Comparison of ENCODE assay signal across 1 mouse cellular context in the genomic region with DNA sequence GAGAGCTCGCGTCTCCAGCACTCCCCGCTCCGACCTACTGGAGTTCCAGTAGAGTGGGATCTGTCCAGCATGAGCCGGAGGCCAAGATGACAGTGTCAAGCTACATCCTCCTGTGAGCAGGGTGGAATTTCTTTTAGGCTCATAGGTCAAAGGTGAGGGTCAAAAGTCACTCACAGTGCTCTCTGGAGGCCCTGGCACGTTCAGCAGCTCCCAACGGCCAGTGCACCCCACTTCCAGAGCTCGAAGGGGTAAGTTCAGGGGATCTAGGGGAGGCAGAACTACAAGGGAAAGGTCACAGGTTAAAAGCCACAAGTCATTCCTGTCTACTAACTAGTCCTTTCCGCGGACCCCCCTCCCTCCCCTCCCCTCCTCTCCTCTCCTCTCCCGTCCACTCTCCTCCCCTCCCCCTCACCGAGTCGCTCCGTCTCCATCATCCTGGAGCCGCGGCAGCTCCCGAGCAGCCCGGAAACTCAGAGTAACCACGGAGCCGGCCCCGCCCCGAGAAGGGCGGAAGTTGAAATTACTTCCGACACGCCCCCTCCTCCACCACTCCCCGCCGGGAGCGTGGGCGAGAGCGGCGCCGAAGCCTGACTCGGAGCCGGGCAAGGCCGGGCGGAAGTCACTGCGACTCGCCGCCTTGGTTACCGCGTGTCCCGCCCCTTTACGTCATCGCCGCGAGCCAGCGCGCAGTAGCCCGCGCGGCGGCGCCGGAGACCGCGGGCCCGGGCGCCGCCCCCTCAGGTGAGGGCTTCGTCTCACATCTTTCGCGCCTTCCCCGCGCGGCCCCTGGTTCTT.
TF ChIP-seq lines count a peak whose summit lies in the region.

A gene (minus strand): TSS at position 489 of the 795 bp plus-strand sequence.
A gene (plus strand): TSS at position 670 of the 795 bp plus-strand sequence.

TF ChIP-seq in MEL, 35 proteins besides CTCF, POLR2A, EP300 and RAD21 (continued from another document):
- TF ChIP-seq ZC3H11A (IDR thresholded peaks at IDR 0.05; ENCODE audit: low read depth, low read length) (no peak), MAX (IDR thresholded peaks at IDR 0.05; ENCODE audit: low read length) (peak; percentile 81), TAL1 (IDR thresholded peaks at IDR 0.05; ENCODE audit: low read length) (no peak), RCOR1 (IDR thresholded peaks at IDR 0.05; ENCODE audit: low read depth, low read length) (no peak), ZKSCAN1 (IDR thresholded peaks at IDR 0.05; ENCODE audit: low read depth, low read length) (no peak), ZNF384 (IDR thresholded peaks at IDR 0.05; ENCODE audit: low read depth, low read length) (no peak), JUND (IDR thresholded peaks at IDR 0.05; ENCODE audit: low read depth, low read length) (no peak), NRF1 (IDR thresholded peaks at IDR 0.05; ENCODE audit: insufficient read depth, low read depth, low read length, poor library complexity, severe bottlenecking) (peak; percentile 70), POLR2AphosphoS5 (IDR thresholded peaks at IDR 0.05; ENCODE audit: borderline replicate concordance, low read depth, low read length) (no peak), CHD2 (IDR thresholded peaks at IDR 0.05; ENCODE audit: low read length) (peak; percentile 50), USF2 (IDR thresholded peaks at IDR 0.05; ENCODE audit: borderline replicate concordance in 1 of 2, insufficient read depth in 1 of 2, low read depth in 1 of 2, low read length in 2 of 2) (no peak), POLR2AphosphoS2 (IDR thresholded peaks at IDR 0.05; ENCODE audit: low read length) (peak; percentile 45; the same call in 1 of the 2 replicates), TCF12 (IDR thresholded peaks at IDR 0.05; ENCODE audit: low read depth, low read length) (peak; percentile 52; the same call in 1 of the 2 replicates), ZMIZ1 (IDR thresholded peaks at IDR 0.05; ENCODE audit: low read depth, low read length) (no peak), ETS1 (IDR thresholded peaks at IDR 0.05; ENCODE audit: low read depth, low read length) (peak; percentile 51; the same call in 1 of the 2 replicates), SMC3 (IDR thresholded peaks at IDR 0.05; ENCODE audit: low read depth, low read length) (no peak), UBTF (IDR thresholded peaks at IDR 0.05; ENCODE audit: borderline replicate concordance, insufficient read depth, low read depth, low read length) (peak; percentile 72; the same call in 1 of the 2 replicates), BHLHE40 (IDR thresholded peaks at IDR 0.05; ENCODE audit: borderline replicate concordance, low read depth, low read length) (no peak), E2F4 (IDR thresholded peaks at IDR 0.05; ENCODE audit: borderline replicate concordance, low read depth, low read length) (peak; percentile 83; the same call in 1 of the 2 replicates), GABPA (IDR thresholded peaks at IDR 0.05; ENCODE audit: low read depth, low read length) (no peak), MXI1 (IDR thresholded peaks at IDR 0.05; ENCODE audit: low read depth, low read length) (peak; percentile 97), USF1 (IDR thresholded peaks at IDR 0.05; ENCODE audit: low read depth, low read length) (no peak), NELFE (IDR thresholded peaks at IDR 0.05; ENCODE audit: low read depth, low read length) (peak; percentile 68)
TF ChIP-seq in MEL: peak in this region for 18.
